Mouse (Mus musculus) erythroblast, embryonic 14.5 days (primary cell): ENCODE results near the gene Serping1. TPM values are rescaled to one million over a fixed set of nuclear protein-coding genes. Genes with fewer than 3 reads are reported as not detected.

Experiments
- H3K27me3 ChIP-seq: 2 replicates; pipeline ENCODE4 v1.6.1; 2012; ENCODE audit warnings: inconsistent platforms; ENCODE audit not compliant: control insufficient read depth
- H3K36me3 ChIP-seq: 2 replicates; pipeline ENCODE4 v1.6.1; 2012; ENCODE audit warnings: mild to moderate bottlenecking, inconsistent platforms; ENCODE audit not compliant: control insufficient read depth
- H3K4me1 ChIP-seq: 2 replicates; pipeline ENCODE4 v1.6.1; 2012; ENCODE audit warnings: inconsistent platforms; ENCODE audit not compliant: control insufficient read depth
- H3K4me3 ChIP-seq: replicated peaks from 2 replicates; pipeline ENCODE3; 2012; ENCODE audit warnings: moderate library complexity, mild to moderate bottlenecking, inconsistent platforms
- H3K9me3 ChIP-seq: 2 replicates; pipeline ENCODE4 v1.6.1; 2012; ENCODE audit warnings: low read length, inconsistent platforms, mixed read lengths; ENCODE audit not compliant: control insufficient read depth
- GATA1 ChIP-seq: IDR thresholded peaks from 2 replicates; pipeline ENCODE4 v1.6.1; 2012; ENCODE audit warnings: low read length, inconsistent platforms, mixed read lengths
- TAL1 ChIP-seq: IDR thresholded peaks from 3 replicates; pipeline ENCODE4 v1.6.1; 2012; ENCODE audit warnings: low read length, inconsistent platforms, mixed read lengths
- polyA plus RNA-seq: library from polyadenylated mRNA; stranded (reverse); fragments of >175 nt; gene quantifications from 2 replicates; pipeline ENCODE4 v1.2.3, GENCODE M21; 2012

Serping1 gene
- polyA plus RNA-seq, 1 experiment, result not detected

DNA sequence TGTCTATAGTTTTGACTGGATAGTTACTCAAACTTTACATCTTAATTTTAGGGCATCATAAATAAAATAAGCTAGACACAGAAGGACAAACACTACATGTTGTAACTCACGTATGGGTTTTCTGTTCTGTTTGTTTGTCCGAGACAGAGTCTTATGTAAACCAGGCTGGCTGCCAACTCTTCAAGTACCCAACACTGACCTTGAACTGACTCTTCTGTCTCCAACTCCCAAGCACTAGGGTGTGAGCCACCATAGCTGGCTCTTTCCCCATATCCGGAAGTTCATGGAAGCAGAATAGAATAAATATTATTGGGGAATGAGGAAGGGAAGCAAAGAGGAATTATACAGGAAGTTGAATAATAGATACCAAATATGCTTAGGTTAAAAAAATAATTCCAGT is 17.3 kb upstream of the Serping1 start:
- Histone ChIP-seq H3K36me3 (peaks cover 12% of the 10 kb centered on the region), H3K4me1 (peaks cover 48% of the 10 kb centered on the region), H3K4me3 (peak overlapping the region; percentile 28), H3K27me3 (peaks cover 39% of the 10 kb centered on the region), H3K9me3 (peaks cover 23% of the 10 kb centered on the region)
- TF ChIP-seq GATA1 (no peak), TAL1 (no peak)

DNA sequence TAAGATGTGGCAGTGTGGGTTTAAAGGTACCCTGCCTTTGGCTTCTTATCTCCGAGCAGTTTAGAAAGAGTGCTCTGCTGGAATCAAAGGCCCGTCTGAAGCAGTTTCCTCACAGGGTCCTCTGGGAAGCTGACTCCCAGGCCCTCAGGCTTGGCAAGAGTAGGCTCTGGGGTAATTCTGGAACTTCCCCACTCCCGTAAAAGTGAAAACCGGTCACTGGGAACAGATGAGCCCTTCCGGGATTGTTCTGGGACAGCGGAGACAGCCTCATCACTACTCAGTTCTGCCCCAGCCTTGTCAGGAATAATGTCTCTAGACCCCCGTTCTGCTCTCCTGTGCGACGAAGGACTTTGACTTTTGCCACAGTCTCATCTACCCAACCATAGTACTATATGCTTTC is 15.2 kb upstream of the Serping1 start:
- Histone ChIP-seq H3K4me3 (no peak overlapping the region), H3K4me1 (peaks cover 38% of the 10 kb centered on the region), H3K36me3 (peaks cover 6% of the 10 kb centered on the region), H3K27me3 (peaks cover 54% of the 10 kb centered on the region), H3K9me3 (peaks cover 14% of the 10 kb centered on the region)
- no peak for TF ChIP-seq GATA1
- TF ChIP-seq TAL1, result no peak

DNA sequence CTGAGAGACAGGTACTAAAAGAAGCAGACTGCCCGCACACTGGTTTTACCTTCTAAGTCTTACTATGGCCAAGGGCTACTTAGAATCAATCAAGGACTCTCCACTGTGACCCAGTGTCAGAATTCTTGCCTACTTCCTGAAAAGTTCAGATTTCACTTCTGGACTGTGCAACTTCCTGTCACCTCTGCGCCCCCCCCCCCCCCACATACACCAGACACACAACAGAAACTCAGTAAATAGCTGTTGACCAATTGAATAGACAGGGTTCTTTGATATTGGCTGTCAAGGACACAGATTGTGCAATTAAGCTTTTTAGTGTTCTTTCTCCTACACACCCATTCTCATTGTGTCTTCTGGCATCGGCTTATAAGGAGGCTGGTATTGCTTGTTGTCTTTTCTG is 13.1 kb upstream of the Serping1 start:
- Histone ChIP-seq H3K27me3 (peaks cover 62% of the 10 kb centered on the region), H3K36me3 (no peaks in the 10 kb centered on the region), H3K4me1 (peaks cover 27% of the 10 kb centered on the region), H3K9me3 (no peaks in the 10 kb centered on the region), H3K4me3 (no peak overlapping the region)
- no peak for TF ChIP-seq GATA1
- no peak for TF ChIP-seq TAL1

DNA sequence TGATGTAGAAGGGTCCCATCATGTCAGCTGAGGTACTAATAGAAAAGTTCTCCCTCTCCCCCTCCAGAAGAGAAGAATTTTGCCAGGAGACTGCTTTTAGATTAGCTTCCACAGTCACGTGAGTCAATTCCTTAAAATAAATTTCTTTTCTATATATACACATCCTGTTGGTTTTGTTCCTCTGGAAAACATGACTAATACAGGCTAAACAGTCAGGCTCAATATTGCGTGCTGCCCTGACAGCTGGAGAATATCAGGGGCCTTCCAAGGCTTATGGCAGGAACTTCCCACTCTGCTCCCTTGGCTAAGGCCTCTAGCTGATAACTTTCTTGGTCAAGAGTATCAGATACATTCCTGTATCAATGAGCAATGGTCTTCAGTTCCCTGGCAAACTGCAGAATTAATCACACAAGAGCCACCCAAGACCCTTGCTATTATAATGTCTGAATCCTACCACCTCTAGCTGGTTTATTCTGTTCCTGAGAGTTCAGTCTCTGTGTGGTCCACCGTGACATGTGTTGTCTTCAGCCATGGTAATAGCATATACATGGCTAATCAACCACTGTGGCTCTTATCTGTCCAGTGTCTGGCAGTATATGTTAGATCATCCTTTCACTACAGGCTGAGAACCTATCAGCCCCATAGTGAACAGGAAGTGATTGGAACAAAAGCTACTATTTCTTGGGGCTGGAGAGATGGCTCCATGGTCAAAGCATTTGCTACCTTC is 8.8 kb upstream of the Serping1 start:
- Histone ChIP-seq H3K4me3 (no peak overlapping the region), H3K9me3 (no peaks in the 10 kb centered on the region), H3K36me3 (no peaks in the 10 kb centered on the region), H3K27me3 (peaks cover 63% of the 10 kb centered on the region), H3K4me1 (peaks cover 8% of the 10 kb centered on the region)
- TF ChIP-seq GATA1, result no peak
- no peak for TF ChIP-seq TAL1

DNA sequence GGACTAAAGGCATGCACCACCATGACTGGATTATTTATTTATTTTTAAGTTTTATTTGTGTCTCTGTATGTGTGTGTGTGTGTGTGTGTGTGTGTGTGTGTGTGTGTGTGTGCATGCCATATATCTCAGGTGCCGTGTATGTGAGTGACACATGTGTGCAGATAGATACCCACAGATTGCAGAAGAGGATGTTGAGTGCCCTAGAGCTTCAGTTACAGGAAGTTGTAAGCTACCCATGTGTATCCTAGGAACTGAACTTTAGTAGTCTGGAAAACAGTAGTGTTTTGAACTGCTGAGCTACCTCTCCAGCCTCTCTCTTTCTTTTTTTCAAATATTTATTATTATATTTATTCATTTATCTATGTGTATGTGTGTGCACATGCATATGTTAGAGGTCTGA is 8.1 kb upstream of the Serping1 start:
- Histone ChIP-seq H3K27me3 (peaks cover 63% of the 10 kb centered on the region), H3K36me3 (no peaks in the 10 kb centered on the region), H3K9me3 (no peaks in the 10 kb centered on the region), H3K4me3 (no peak overlapping the region), H3K4me1 (peaks cover 4% of the 10 kb centered on the region)
- no peak for TF ChIP-seq GATA1
- no peak for TF ChIP-seq TAL1

DNA sequence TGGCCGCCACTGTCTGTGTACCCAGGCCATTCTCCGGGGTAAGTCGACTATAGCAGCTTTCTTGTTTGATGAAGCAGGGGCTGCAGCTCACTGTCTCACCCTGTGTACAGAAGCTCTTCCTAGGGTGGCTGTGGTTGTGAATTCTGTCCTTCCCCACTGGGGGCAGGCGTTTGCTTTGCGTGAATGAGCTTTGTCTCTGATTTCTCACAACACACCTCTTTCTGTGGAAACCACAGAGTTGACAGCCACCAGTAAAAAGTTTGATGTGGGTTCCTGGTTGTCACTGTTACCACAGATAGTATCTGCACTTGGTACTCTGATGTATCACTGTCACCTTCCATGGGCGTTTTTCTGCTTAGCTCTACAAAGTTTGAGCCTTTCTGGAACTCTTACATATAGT is 4.0 kb upstream of the Serping1 start:
- no peak for TF ChIP-seq GATA1
- TF ChIP-seq TAL1, result no peak
- Histone ChIP-seq H3K27me3 (peaks cover 73% of the 10 kb centered on the region), H3K4me3 (no peak overlapping the region), H3K4me1 (peaks cover 4% of the 10 kb centered on the region), H3K9me3 (no peaks in the 10 kb centered on the region), H3K36me3 (no peaks in the 10 kb centered on the region)

DNA sequence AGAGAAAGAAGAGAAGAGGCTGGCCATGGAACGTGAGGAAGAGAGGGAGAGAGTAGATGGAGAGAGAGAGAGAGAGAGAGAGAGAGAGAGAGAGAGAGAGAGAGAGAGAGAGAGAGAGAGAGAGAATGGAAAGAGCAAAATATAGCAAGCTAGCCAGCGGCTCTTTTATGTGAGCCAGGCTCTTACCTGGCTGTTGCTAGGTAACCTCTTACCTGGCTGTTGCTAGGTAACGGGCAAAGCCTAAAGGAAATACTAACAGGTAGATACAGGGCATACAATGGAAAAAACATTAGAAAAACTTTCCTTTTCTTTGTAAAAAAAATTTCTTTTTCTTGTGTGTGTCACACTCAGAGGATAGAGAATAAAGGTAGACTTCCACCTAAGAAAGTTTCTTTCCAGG is 2.5 kb upstream of the Serping1 start:
- H3K27me3 ChIP-seq, result peaks cover 83% of the 10 kb centered on the region
- TF ChIP-seq TAL1, result no peak
- TF ChIP-seq GATA1, result no peak
- no peaks in the 10 kb centered on the region for H3K36me3 ChIP-seq
- no peak overlapping the region for H3K4me3 ChIP-seq
- H3K9me3 ChIP-seq, result no peaks in the 10 kb centered on the region
- H3K4me1 ChIP-seq, result peaks cover 3% of the 10 kb centered on the region

DNA sequence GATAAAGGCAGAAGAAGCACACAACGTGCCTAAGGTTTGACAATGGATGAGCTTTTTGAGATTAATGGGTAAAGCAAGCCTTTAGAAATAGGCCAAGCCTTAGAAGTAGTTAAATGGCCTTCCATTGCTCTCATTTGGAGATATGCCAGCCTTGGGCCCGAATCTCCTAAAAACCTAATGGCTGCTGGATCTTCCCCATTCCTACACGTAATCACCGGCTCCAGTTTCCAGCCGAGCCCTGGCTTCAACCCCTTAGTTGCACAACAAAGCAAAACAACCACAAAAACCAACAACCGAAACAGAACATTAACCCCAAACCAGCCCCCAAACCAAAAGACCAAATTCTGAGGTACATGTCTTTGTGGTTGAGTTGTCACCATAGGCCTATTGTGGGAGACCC is 421 bp upstream of the Serping1 start:
- H3K36me3 ChIP-seq, result no peaks in the 10 kb centered on the region
- no peak overlapping the region for H3K4me3 ChIP-seq
- TF ChIP-seq TAL1 (no peak), GATA1 (no peak)
- H3K27me3 ChIP-seq, result peaks cover 88% of the 10 kb centered on the region
- peaks cover 3% of the 10 kb centered on the region for H3K4me1 ChIP-seq
- no peaks in the 10 kb centered on the region for H3K9me3 ChIP-seq

DNA sequence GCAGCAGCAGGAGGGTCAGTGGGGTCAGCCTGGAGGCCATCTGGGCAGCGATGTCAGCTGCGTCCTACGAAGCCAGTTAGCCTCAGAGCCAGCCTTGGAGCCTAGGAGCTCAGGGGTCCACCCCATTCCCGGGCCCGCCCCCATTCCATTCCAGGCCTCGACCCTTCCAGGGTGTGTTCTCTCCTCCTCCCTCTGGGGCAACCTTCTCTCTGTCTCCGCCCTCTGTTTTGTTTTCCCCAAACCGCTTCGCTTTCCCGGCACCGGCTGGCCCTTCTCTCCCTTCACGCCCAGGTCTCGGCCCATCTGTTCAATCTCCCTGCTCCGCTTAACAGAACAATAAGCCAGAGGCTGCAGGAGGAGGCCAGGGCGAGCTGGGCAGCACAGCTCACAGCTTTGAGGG is 493 bp downstream of the Serping1 start:
- TF ChIP-seq TAL1 (no peak), GATA1 (no peak)
- peaks cover 93% of the 10 kb centered on the region for H3K27me3 ChIP-seq
- peak overlapping the region; percentile 27 for H3K4me3 ChIP-seq
- H3K4me1 ChIP-seq, result peaks cover 3% of the 10 kb centered on the region
- H3K36me3 ChIP-seq, result no peaks in the 10 kb centered on the region; the same call in 1 of the 2 replicates
- H3K9me3 ChIP-seq, result no peaks in the 10 kb centered on the region

DNA sequence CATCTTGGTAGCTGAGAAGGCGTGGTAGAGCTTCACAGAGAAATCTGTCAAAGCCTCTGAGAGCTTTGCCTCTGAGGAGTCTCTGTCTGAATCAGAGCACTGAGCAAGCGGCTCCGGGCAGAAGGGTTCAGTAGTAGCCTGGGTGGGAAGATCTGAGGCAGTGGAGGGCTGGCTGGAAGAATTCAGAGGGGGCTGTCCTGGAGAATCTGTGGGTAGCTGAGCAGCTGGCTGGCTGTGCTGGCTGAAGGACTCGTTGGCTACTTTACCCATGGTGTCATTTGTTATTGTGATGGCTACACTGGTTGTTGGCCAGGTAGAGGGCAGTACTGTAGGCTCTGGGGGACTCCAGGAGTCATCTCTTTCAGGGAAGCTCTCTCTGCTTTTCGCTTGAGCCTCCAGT is 2.0 kb downstream of the Serping1 start:
- TF ChIP-seq GATA1, result no peak
- no peak for TF ChIP-seq TAL1
- H3K9me3 ChIP-seq, result no peaks in the 10 kb centered on the region
- no peaks in the 10 kb centered on the region; the same call in 1 of the 2 replicates for H3K36me3 ChIP-seq
- H3K4me3 ChIP-seq, result no peak overlapping the region
- H3K4me1 ChIP-seq, result peaks cover 3% of the 10 kb centered on the region
- peaks cover 91% of the 10 kb centered on the region for H3K27me3 ChIP-seq
